Mouse (Mus musculus) CH12.LX (cell line): ENCODE measurements around the gene Adcy7. TPM values are rescaled to one million over a fixed set of nuclear protein-coding genes. Genes with fewer than 3 reads are reported as not detected.

Experiments
- DNase-seq: peaks from one replicate; pipeline ENCODE4 v3.0.0-alpha.2; 2013; ENCODE audit errors: extremely low read depth
- H3K27ac ChIP-seq: 2 replicates; pipeline ENCODE4 v1.5.1; 2012; ENCODE audit warnings: low read depth, mild to moderate bottlenecking, control low read depth, moderate library complexity; ENCODE audit not compliant: insufficient read depth
- H3K27me3 ChIP-seq: replicated peaks from 2 replicates; pipeline ENCODE3; 2012; ENCODE audit warnings: inconsistent platforms
- H3K36me3 ChIP-seq, 2 experiments: replicated peaks in 1 of 2; 2 replicates each; pipeline versions ENCODE3 to v1.6.1; 2012; ENCODE audit warnings: inconsistent platforms in 1 of 2, low read length in 1 of 2, mild to moderate bottlenecking in 1 of 2, mixed read lengths in 1 of 2, moderate library complexity in 1 of 2; ENCODE audit not compliant: control insufficient read depth in 1 of 2, insufficient read depth in 1 of 2
- H3K4me1 ChIP-seq, 2 experiments: 2 replicates each; pipeline ENCODE4 v1.6.1; 2012; ENCODE audit warnings: inconsistent platforms in 1 of 2, moderate library complexity in 1 of 2; ENCODE audit not compliant: insufficient read depth in 2 of 2, control insufficient read depth in 1 of 2
- H3K4me2 ChIP-seq: 2 replicates; pipeline ENCODE4 v1.6.1; 2012; ENCODE audit warnings: low read depth, mild to moderate bottlenecking, control low read depth; ENCODE audit not compliant: poor library complexity, insufficient read depth, severe bottlenecking
- H3K4me3 ChIP-seq, 3 experiments: fragments of 150-350 bp in 1 of 3; sonication (generic) in 1 of 3; replicated peaks in 1 of 3; 2 replicates each; pipeline versions ENCODE3 to v1.5.1; 2011 to 2012; ENCODE audit warnings: low read depth in 2 of 3, low read length in 2 of 3, mild to moderate bottlenecking in 2 of 3, moderate library complexity in 2 of 3, control low read depth in 1 of 3, improper control_type of control experiment in 1 of 3, inconsistent platforms in 1 of 3, mixed read lengths in 1 of 3; ENCODE audit not compliant: poor library complexity in 1 of 3
- H3K79me2 ChIP-seq: replicated peaks from 2 replicates; pipeline ENCODE4 v1.6.1; 2012; ENCODE audit warnings: mild to moderate bottlenecking, moderate library complexity; ENCODE audit not compliant: control insufficient read depth, poor library complexity, insufficient read depth, severe bottlenecking; ENCODE audit errors: extremely low read depth
- H3K9ac ChIP-seq: 2 replicates; pipeline ENCODE4 v1.6.1; 2012; ENCODE audit warnings: low read depth, mild to moderate bottlenecking, control low read depth, moderate library complexity; ENCODE audit not compliant: insufficient read depth
- H3K9me3 ChIP-seq: replicated peaks from 2 replicates; pipeline ENCODE3; 2012; ENCODE audit warnings: low read length, inconsistent platforms, mixed read lengths
- CHD1 ChIP-seq: IDR thresholded peaks from 2 replicates; pipeline ENCODE4 v1.6.1; 2012; ENCODE audit warnings: low read depth, low read length, improper control_type of control experiment, inconsistent platforms
- CTCF ChIP-seq, 2 experiments: IDR thresholded peaks in 1 of 2; conservative IDR thresholded peaks in 1 of 2; 2 replicates each; pipeline ENCODE4 v1.5.1; 2011 to 2012; ENCODE audit warnings: low read depth in 2 of 2, low read length in 2 of 2, improper control_type of control experiment in 1 of 2, inconsistent platforms in 1 of 2, mild to moderate bottlenecking in 1 of 2, moderate library complexity in 1 of 2
- EP300 ChIP-seq: IDR thresholded peaks from 2 replicates; pipeline ENCODE4 v1.6.1; 2011; ENCODE audit warnings: low read length, improper control_type of control experiment
- IRF4 ChIP-seq: IDR thresholded peaks from 2 replicates; pipeline ENCODE4 v1.6.1; 2014; ENCODE audit warnings: low read depth, mild to moderate bottlenecking, inconsistent platforms, low read length, improper control_type of control experiment
- JUND ChIP-seq: conservative IDR thresholded peaks from 2 replicates; pipeline ENCODE4 v1.6.1; 2011; ENCODE audit warnings: low read depth, low read length, improper control_type of control experiment
- KAT2A ChIP-seq: IDR thresholded peaks from 2 replicates; pipeline ENCODE4 v1.6.1; 2012; ENCODE audit warnings: low read length, improper control_type of control experiment, inconsistent platforms; ENCODE audit not compliant: insufficient replicate concordance
- MAFK ChIP-seq: IDR thresholded peaks from 2 replicates; pipeline ENCODE4 v1.6.1; 2011; ENCODE audit warnings: low read length, improper control_type of control experiment; ENCODE audit not compliant: insufficient replicate concordance
- MAZ ChIP-seq: IDR thresholded peaks from 2 replicates; pipeline ENCODE4 v1.6.1; 2012; ENCODE audit warnings: low read depth, mild to moderate bottlenecking, inconsistent platforms, low read length, improper control_type of control experiment, moderate library complexity
- MEF2A ChIP-seq: IDR thresholded peaks from 2 replicates; pipeline ENCODE4 v1.6.1; 2014; ENCODE audit warnings: low read depth, mild to moderate bottlenecking, inconsistent platforms, low read length, improper control_type of control experiment, borderline replicate concordance
- MXI1 ChIP-seq: IDR thresholded peaks from 2 replicates; pipeline ENCODE4 v1.6.1; 2011; ENCODE audit warnings: mild to moderate bottlenecking, low read depth, low read length, improper control_type of control experiment
- MYC ChIP-seq: IDR thresholded peaks from 2 replicates; pipeline ENCODE4 v1.6.1; 2011; ENCODE audit warnings: low read depth, mild to moderate bottlenecking, improper control_type of control experiment, low read length
- RAD21 ChIP-seq: IDR thresholded peaks from 2 replicates; pipeline ENCODE4 v1.6.1; 2011; ENCODE audit warnings: low read depth, mild to moderate bottlenecking, low read length, improper control_type of control experiment, moderate library complexity
- SIN3A ChIP-seq: IDR thresholded peaks from 2 replicates; pipeline ENCODE4 v1.6.1; 2012; ENCODE audit warnings: low read length, improper control_type of control experiment, inconsistent platforms
- SMC3 ChIP-seq: IDR thresholded peaks from 2 replicates; pipeline ENCODE4 v1.6.1; 2011; ENCODE audit warnings: low read depth, low read length, improper control_type of control experiment
- TCF12 ChIP-seq: IDR thresholded peaks from 2 replicates; pipeline ENCODE4 v1.6.1; 2014; ENCODE audit warnings: low read depth, mild to moderate bottlenecking, inconsistent platforms, low read length, improper control_type of control experiment
- UBTF ChIP-seq: IDR thresholded peaks from 2 replicates; pipeline ENCODE4 v1.6.1; 2012; ENCODE audit warnings: low read depth, mild to moderate bottlenecking, inconsistent platforms, low read length, improper control_type of control experiment, moderate library complexity
- USF1 ChIP-seq: IDR thresholded peaks from 2 replicates; pipeline ENCODE4 v1.6.1; 2014; ENCODE audit warnings: low read depth, mild to moderate bottlenecking, inconsistent platforms, low read length, improper control_type of control experiment
- USF2 ChIP-seq: conservative IDR thresholded peaks from 2 replicates; pipeline ENCODE4 v1.6.1; 2011; ENCODE audit warnings: low read depth, low read length, improper control_type of control experiment
- ZMIZ1 ChIP-seq: IDR thresholded peaks from 2 replicates; pipeline ENCODE4 v1.6.1; 2012; ENCODE audit warnings: low read depth, mild to moderate bottlenecking, inconsistent platforms, low read length, improper control_type of control experiment
- dilution Hi-C: fragments of 300-500 bp; cut with MboI; formaldehyde crosslinking; loops from 2 replicates; pipeline ENCODE4 v1.14.3; 2020; ENCODE audit warnings: low sequenced_read_pairs; ENCODE audit not compliant: extremely low pct_unique_long_range_greater_than_20kb, extremely low pct_ligation_motif_present
- in situ Hi-C: fragments of 300-500 bp; cut with MboI; formaldehyde crosslinking; loops from 3 replicates; pipeline ENCODE4 v1.14.3; 2019; ENCODE audit warnings: low sequenced_read_pairs, low pct_ligation_motif_present, low pct_unique_long_range_greater_than_20kb, mixed read lengths
- polyA plus RNA-seq: library from polyadenylated mRNA; unstranded; fragments of >175 nt; gene quantifications from 2 replicates; pipeline ENCODE4 v1.2.1, GENCODE M21; 2012; ENCODE audit warnings: low read depth; ENCODE audit not compliant: insufficient read length
- total RNA-seq, 2 experiments: library from RNA; depleted of rRNA; stranded (reverse); fragments of 300-350 nt in 1 of 2; fragments of >200 nt in 1 of 2; gene quantifications; 2 replicates each; pipeline ENCODE4 v1.2.3; 2012 to 2014

Adcy7 gene
- total and polyA plus RNA-seq, 3 experiments, result 25.7 to 28.5 (median 27.0) TPM

- Histone ChIP-seq H3K79me2 (no peaks in the 10 kb centered on the region), H3K9ac (no peak overlapping the region), H3K27ac (no peak overlapping the region), H3K36me3 (peaks cover 14 to 56% of the 10 kb centered on the region in 2 experiments), H3K9me3 (no peaks in the 10 kb centered on the region), H3K4me1 (peaks cover 3 to 7% of the 10 kb centered on the region in 2 experiments; a peak in 2 of 4 replicates), H3K27me3 (no peaks in the 10 kb centered on the region), H3K4me2 (no peak overlapping the region), H3K4me3 (no peak overlapping the region)
- in situ Hi-C loops, result loop anchor here (25.0 kb wide), 1 partner anchor 354 kb away; no protein-coding TSS in a partner anchor
- dilution Hi-C loops, result no loop called here
- no peak for TF ChIP-seq IRF4
- TF ChIP-seq MXI1, result no peak
- no peak for TF ChIP-seq MEF2A
- TF ChIP-seq SMC3, result no peak
- no peak for DNase-seq
These were observed 14.2 kb upstream of the Adcy7 start for GRCm38 (mm10) chr8:88258024-88258423.

GRCm38 (mm10) chr8:88258544-88258943 is 13.7 kb upstream of the Adcy7 start:
- Histone ChIP-seq H3K4me2 (no peak overlapping the region), H3K27ac (no peak overlapping the region), H3K9ac (no peak overlapping the region), H3K27me3 (no peaks in the 10 kb centered on the region), H3K4me1 (peaks cover 3 to 7% of the 10 kb centered on the region in 2 experiments; a peak in 2 of 4 replicates), H3K79me2 (no peaks in the 10 kb centered on the region), H3K36me3 (peaks cover 14 to 53% of the 10 kb centered on the region in 2 experiments), H3K4me3 (no peak overlapping the region), H3K9me3 (no peaks in the 10 kb centered on the region)
- in situ Hi-C loops (loop anchor here (25.0 kb wide), 1 partner anchor 354 kb away; no protein-coding TSS in a partner anchor), dilution Hi-C loops (no loop called here)
- TF ChIP-seq MAZ (no peak), MAFK (no peak), MEF2A (no peak), ZMIZ1 (no peak), USF2 (no peak), USF1 (no peak), UBTF (no peak), EP300 (no peak), CHD1 (no peak)
- DNase-seq, result no peak

- no peak overlapping the region for H3K27ac ChIP-seq
- in situ Hi-C loops, result loop anchor here (25.0 kb wide), 1 partner anchor 352 kb away; no protein-coding TSS in a partner anchor
- H3K36me3 ChIP-seq, result peaks cover 14 to 35% of the 10 kb centered on the region in 2 experiments
- H3K79me2 ChIP-seq, result no peaks in the 10 kb centered on the region
- no peak overlapping the region for H3K9ac ChIP-seq
- no peaks in the 10 kb centered on the region for H3K27me3 ChIP-seq
- H3K4me3 ChIP-seq, result no peak overlapping the region
- H3K9me3 ChIP-seq, result no peaks in the 10 kb centered on the region
- DNase-seq, result no peak
- peaks cover 0 to 5% of the 10 kb centered on the region in 2 experiments; a peak in 2 of 4 replicates for H3K4me1 ChIP-seq
- no peak overlapping the region for H3K4me2 ChIP-seq
- dilution Hi-C loops, result no loop called here
- TF ChIP-seq RAD21 (no peak), TCF12 (no peak), KAT2A (no peak), MYC (no peak), JUND (no peak), CTCF (conservative IDR thresholded peaks at IDR 0.05 in 1 of 2, IDR thresholded peaks at IDR 0.05 in 1 of 2; ENCODE audit: low read depth in 2 of 2, low read length in 2 of 2) (no peak), SIN3A (no peak)
These were observed 11.7 kb upstream of the Adcy7 start for GRCm38 (mm10) chr8:88260466-88260980.
